Comparison of ENCODE assay signal across 10 mouse cellular contexts in genomic region chr4:151983560-151983959, GRCm38 (mm10). TPM values are rescaled to one million over a fixed set of nuclear protein-coding genes. Genes with fewer than 3 reads are reported as not detected.
DNase-seq lines count a peak whose midpoint lies in the region; ATAC-seq lines count a peak whose summit lies in the region.
"Had no signal": no experiment of that assay in that cellular context is flagged by ENCODE, and none has a peak within 500 bp of the region (broad histone marks: within the 10 kb centered on the region; RNA-seq: fewer than 3 reads in every experiment).

No protein-coding gene starts in this region.

- H3K27ac ChIP-seq in heart, embryonic 10.5 days: peak overlapping the region; percentile 6; the same call in 1 of the 2 replicates
- peak overlapping the region; percentile 29; the same call in 1 of the 2 replicates for H3K27ac ChIP-seq in liver, embryonic 12.5 days
- H3K27ac ChIP-seq in neural tube, embryonic 11.5 days (ENCODE audit: low read depth, low read length): no peak overlapping the region
- H3K27ac ChIP-seq: heart, adult 2 months had no signal

- H3K36me3 ChIP-seq in heart, embryonic 10.5 days: peaks cover 51% of the 10 kb centered on the region
- peaks cover 50% of the 10 kb centered on the region for H3K36me3 ChIP-seq in liver, embryonic 12.5 days
- H3K36me3 ChIP-seq in neural tube, embryonic 11.5 days (ENCODE audit: control insufficient read depth, insufficient read depth, low read length): peaks cover 4% of the 10 kb centered on the region

- H3K4me1 ChIP-seq in heart, embryonic 10.5 days: peaks cover 36% of the 10 kb centered on the region
- peaks cover 46% of the 10 kb centered on the region for H3K4me1 ChIP-seq in liver, embryonic 12.5 days
- H3K4me1 ChIP-seq in neural tube, embryonic 11.5 days (ENCODE audit: control insufficient read depth, insufficient read depth, low read length): peaks cover 5% of the 10 kb centered on the region

- H3K4me2 ChIP-seq in liver, embryonic 12.5 days: peak overlapping the region; percentile 0; the same call in 1 of the 2 replicates
- H3K4me2 ChIP-seq in neural tube, embryonic 11.5 days (ENCODE audit: low read depth): no peak overlapping the region

- no peak for DNase-seq in heart, embryonic 10.5 days (ENCODE audit: low spot score)
- no peak for DNase-seq in heart, postnatal 4 days
- DNase-seq in liver: no peak
- peak; percentile 85 for DNase-seq in gastrocnemius, postnatal 10 days
- DNase-seq in neural tube, embryonic 11.5 days (ENCODE audit: low spot score): peak; percentile 20
- DNase-seq in right cerebral cortex, adult 2 months (ENCODE audit: low spot score in 2 of 2): no peak
- DNase-seq in c-Kit-positive CD71-positive TER-119-positive erythroid progenitor cells, embryonic 14.5 days (ENCODE audit: low spot score): no peak
- DNase-seq: adrenal gland, postnatal 25 days had no signal

- H3K27me3 ChIP-seq in heart, embryonic 10.5 days (ENCODE audit: insufficient read depth, poor library complexity, severe bottlenecking): no peaks in the 10 kb centered on the region
- H3K27me3 ChIP-seq in liver, embryonic 12.5 days (replicated peaks): no peaks in the 10 kb centered on the region
- H3K27me3 ChIP-seq in neural tube, embryonic 11.5 days (ENCODE audit: control insufficient read depth, insufficient read depth, low read length): no peaks in the 10 kb centered on the region

- no peak overlapping the region for H3K9ac ChIP-seq in liver, embryonic 12.5 days
- H3K9ac ChIP-seq in neural tube, embryonic 11.5 days (ENCODE audit: low read length): no peak overlapping the region

- 0 out of 2 replicates have a peak, but pooled peaks have one; percentile 5 for ATAC-seq in liver, embryonic 12.5 days
- no peak; the same call in 1 of the 2 replicates for ATAC-seq in neural tube, embryonic 11.5 days (ENCODE audit: insufficient read depth, low FRiP score, low TSS enrichment)

- peak overlapping the region; percentile 9; the same call in 1 of the 2 replicates for H3K4me3 ChIP-seq in heart, embryonic 10.5 days
- no peak overlapping the region for H3K4me3 ChIP-seq in liver, embryonic 12.5 days
- H3K4me3 ChIP-seq in neural tube, embryonic 11.5 days (ENCODE audit: low read depth, low read length): no peak overlapping the region
- H3K4me3 ChIP-seq: heart, adult 2 months had no signal

- H3K9me3 ChIP-seq in heart, embryonic 10.5 days: no peaks in the 10 kb centered on the region
- H3K9me3 ChIP-seq in liver, embryonic 12.5 days (replicated peaks): no peaks in the 10 kb centered on the region
- no peaks in the 10 kb centered on the region for H3K9me3 ChIP-seq in neural tube, embryonic 11.5 days (ENCODE audit: control insufficient read depth, low read length)

- 24% methylated on average over 8 of the region's 9 CpGs for WGBS in heart, embryonic 10.5 days
- WGBS in liver, embryonic 12.5 days (ENCODE audit: insufficient replicate concordance): 56% methylated on average over 8 of the region's 9 CpGs
- WGBS in neural tube, embryonic 11.5 days: 36% methylated on average over 8 of the region's 9 CpGs

RNA-seq across cellular contexts. Expression of gene Thap3, which starts 5.2 kb away (rescaled TPM):
- 29.3 and 30.1 TPM in 2 replicates for polyA plus RNA-seq in heart, embryonic 10.5 days (2016; fragmentation: Nextera tagmentation; extraction: Ambion mirVana)
- 10 to 100 TPM; 11.7 to 13.4 TPM for total RNA-seq in heart, postnatal 4 days (2021)
- 10.0 and 10.3 TPM in 2 replicates for polyA plus RNA-seq in liver, embryonic 12.5 days (2016; fragmentation: Nextera tagmentation; extraction: Ambion mirVana)
- 10 to 100 TPM; 34.1 to 34.4 TPM for total RNA-seq in gastrocnemius, postnatal 10 days (2021)
- 17.4 and 20.3 TPM in 2 replicates for polyA plus RNA-seq in neural tube, embryonic 11.5 days (2014; fragmentation: Nextera tagmentation; extraction: Ambion mirVana)

RNA-seq across cellular contexts. Expression of gene Phf13, which starts 12.5 kb away (rescaled TPM):
- 22.9 and 26.2 TPM in 2 replicates for polyA plus RNA-seq in heart, embryonic 10.5 days (2016; fragmentation: Nextera tagmentation; extraction: Ambion mirVana)
- total RNA-seq in heart, postnatal 4 days (2021): 10 to 100 TPM; 14.8 to 15.3 TPM
- 10.4 and 11.2 TPM in 2 replicates for polyA plus RNA-seq in liver, embryonic 12.5 days (2016; fragmentation: Nextera tagmentation; extraction: Ambion mirVana)
- 1 to 10 TPM; 6.5 to 9.5 TPM for total RNA-seq in gastrocnemius, postnatal 10 days (2021)
- 27.6 and 28.8 TPM in 2 replicates for polyA plus RNA-seq in neural tube, embryonic 11.5 days (2014; fragmentation: Nextera tagmentation; extraction: Ambion mirVana)

RNA-seq across cellular contexts. Expression of gene Klhl21, which starts 25.0 kb away (rescaled TPM):
- polyA plus RNA-seq in heart, embryonic 10.5 days (2016; fragmentation: Nextera tagmentation; extraction: Ambion mirVana): 28.4 and 42.2 TPM in 2 replicates
- 10 to 100 TPM; 42.3 to 49.2 TPM for total RNA-seq in heart, postnatal 4 days (2021)
- polyA plus RNA-seq in liver, embryonic 12.5 days (2016; fragmentation: Nextera tagmentation; extraction: Ambion mirVana): 10.9 and 12.0 TPM in 2 replicates
- total RNA-seq in gastrocnemius, postnatal 10 days (2021): 10 to 100 TPM; 28.9 to 29.3 TPM
- 4.0 and 4.6 TPM in 2 replicates for polyA plus RNA-seq in neural tube, embryonic 11.5 days (2014; fragmentation: Nextera tagmentation; extraction: Ambion mirVana)

RNA-seq across cellular contexts. Expression of gene Zbtb48, which starts 43.9 kb away (rescaled TPM):
- 16.6 and 21.0 TPM in 2 replicates for polyA plus RNA-seq in heart, embryonic 10.5 days (2016; fragmentation: Nextera tagmentation; extraction: Ambion mirVana)
- 10 to 100 TPM; 10.5 to 11.1 TPM for total RNA-seq in heart, postnatal 4 days (2021)
- 11.4 and 12.2 TPM in 2 replicates for polyA plus RNA-seq in liver, embryonic 12.5 days (2016; fragmentation: Nextera tagmentation; extraction: Ambion mirVana)
- total RNA-seq in gastrocnemius, postnatal 10 days (2021): 1 to 10 TPM; 3.2 to 4.7 TPM
- 17.4 and 23.8 TPM in 2 replicates for polyA plus RNA-seq in neural tube, embryonic 11.5 days (2014; fragmentation: Nextera tagmentation; extraction: Ambion mirVana)

RNA-seq across cellular contexts. Expression of gene Dnajc11, which starts 50.1 kb away (rescaled TPM):
- 80.5 and 85.8 TPM in 2 replicates for polyA plus RNA-seq in heart, embryonic 10.5 days (2016; fragmentation: Nextera tagmentation; extraction: Ambion mirVana)
- 10 to 100 TPM; 96.2 to 99.0 TPM for total RNA-seq in heart, postnatal 4 days (2021)
- 74.4 and 85.1 TPM in 2 replicates for polyA plus RNA-seq in liver, embryonic 12.5 days (2016; fragmentation: Nextera tagmentation; extraction: Ambion mirVana)
- 10 to 100 TPM; 72.1 to 72.3 TPM for total RNA-seq in gastrocnemius, postnatal 10 days (2021)
- polyA plus RNA-seq in neural tube, embryonic 11.5 days (2014; fragmentation: Nextera tagmentation; extraction: Ambion mirVana): 80.6 and 91.3 TPM in 2 replicates

Comparison
In these comparisons a context has a peak if more than half of its experiments do, and no peak if none do; other contexts are left out.
1. DNase-seq: peak in gastrocnemius, postnatal 10 days (single experiment) and neural tube, embryonic 11.5 days (single experiment); none in heart, embryonic 10.5 days (single experiment), heart, postnatal 4 days (single experiment), liver (single experiment), right cerebral cortex, adult 2 months (0 of 2) and c-Kit-positive CD71-positive TER-119-positive erythroid progenitor cells, embryonic 14.5 days (single experiment).